Mouse (Mus musculus): ENCODE data around the gene Cdkn3.

DNA sequence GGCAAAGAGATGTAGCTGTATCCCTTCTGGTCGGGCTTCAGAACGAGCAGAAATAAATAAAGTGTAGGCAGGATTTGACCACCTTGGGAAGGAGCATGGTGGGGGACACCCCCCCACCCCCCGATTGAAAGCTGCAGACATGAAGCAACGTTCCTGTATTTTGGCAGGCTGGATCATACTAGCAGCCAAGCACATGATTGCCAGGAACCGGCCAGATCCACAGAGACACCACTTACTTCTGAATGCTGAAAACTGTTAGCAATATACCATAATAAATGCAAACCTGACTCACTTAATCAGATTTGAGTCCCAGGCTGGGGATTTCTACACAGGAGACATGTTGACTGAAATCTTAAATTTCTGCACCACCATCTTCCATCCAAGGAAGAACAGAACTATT is 26.1 kb upstream of the Cdkn3 start:
- TF ChIP-seq POLR2A (IDR thresholded peaks at IDR 0.05; ENCODE audit: borderline replicate concordance, extremely low read depth, low read depth, low read length) = no peak
- TF ChIP-seq CTCF (IDR thresholded peaks at IDR 0.05; ENCODE audit: insufficient read depth, low read length) = no peak
